Mouse (Mus musculus) ES-Bruce4 (cell line): ENCODE results near the gene Asb5.

Source experiments
- CTCF ChIP-seq: IDR thresholded peaks from one replicate; pipeline ENCODE4 v1.8.1; 2011; ENCODE audit warnings: low read depth, low read length
- EP300 ChIP-seq: IDR thresholded peaks from 2 replicates; pipeline ENCODE4 v1.6.1; 2011; ENCODE audit warnings: low read depth, low read length; ENCODE audit not compliant: insufficient read depth
- POLR2A ChIP-seq: IDR thresholded peaks from one replicate; pipeline ENCODE4 v1.8.1; 2011; ENCODE audit warnings: low read length; ENCODE audit not compliant: insufficient read depth

DNA sequence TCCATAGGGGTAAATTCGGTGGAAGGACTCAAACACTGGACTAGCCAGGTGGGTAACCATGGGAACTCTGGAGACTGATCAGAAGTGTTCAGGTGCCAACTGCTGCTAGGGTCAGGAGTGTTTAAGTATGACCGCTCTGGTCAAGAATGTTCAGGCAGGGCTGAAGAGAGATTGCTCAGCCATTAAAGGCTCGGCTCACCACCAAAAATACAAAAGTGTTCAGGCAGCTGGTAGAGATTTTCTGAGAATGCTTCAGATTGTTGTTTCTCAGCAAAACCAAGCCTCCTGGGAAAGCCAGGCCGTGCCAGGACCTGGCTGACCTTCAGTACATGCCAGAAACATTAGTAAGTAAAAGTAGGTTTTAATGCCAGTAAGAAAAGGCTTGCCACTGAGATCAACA lies 80.9 kb downstream of the Asb5 start:
- no peak for TF ChIP-seq POLR2A
- TF ChIP-seq CTCF: no peak
- no peak for TF ChIP-seq EP300
